Mouse (Mus musculus) adrenal gland, postnatal 25 days (tissue): ENCODE data around the gene Opcml. TPM values are rescaled to one million over a fixed set of nuclear protein-coding genes. Genes with fewer than 3 reads are reported as not detected.

Experiments used
- DNase-seq: peaks from one replicate; pipeline ENCODE4 v3.0.0; 2021; ENCODE audit warnings: mixed read lengths
- total RNA-seq: library from RNA; stranded (reverse); gene quantifications from 2 replicates; pipeline ENCODE4 v1.2.3, GENCODE M21; 2021

The Opcml gene
- total RNA-seq, 1 experiment from 2014 or later = 1.1 TPM

- no peak for DNase-seq
Measured at GRCm38 (mm10) chr9:28163946-28164345, 373.4 kb downstream of the Opcml start.

GRCm38 (mm10) chr9:28171890-28172289 is 381.3 kb downstream of the Opcml start:
- peak; percentile 63 for DNase-seq

DNA sequence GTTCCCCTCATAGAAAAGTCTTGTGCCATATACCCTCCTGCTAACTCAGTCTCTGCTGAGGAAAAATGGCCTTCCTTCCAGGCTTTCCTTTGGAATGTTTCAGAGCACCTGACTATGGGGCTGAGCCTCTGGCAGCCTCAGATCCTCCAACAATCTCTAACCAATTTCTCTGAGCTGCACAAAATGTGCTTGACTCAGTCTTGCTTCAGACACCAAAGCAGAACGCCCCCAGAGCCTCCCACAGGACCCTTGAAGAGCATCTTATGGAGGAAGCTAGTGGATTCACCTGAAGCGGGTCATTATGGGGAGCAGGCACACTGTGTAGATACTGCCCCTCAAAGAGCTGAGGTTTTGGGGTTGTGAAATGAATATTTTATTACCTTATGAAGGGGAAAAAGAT is 386.5 kb downstream of the Opcml start:
- DNase-seq = no peak

DNA sequence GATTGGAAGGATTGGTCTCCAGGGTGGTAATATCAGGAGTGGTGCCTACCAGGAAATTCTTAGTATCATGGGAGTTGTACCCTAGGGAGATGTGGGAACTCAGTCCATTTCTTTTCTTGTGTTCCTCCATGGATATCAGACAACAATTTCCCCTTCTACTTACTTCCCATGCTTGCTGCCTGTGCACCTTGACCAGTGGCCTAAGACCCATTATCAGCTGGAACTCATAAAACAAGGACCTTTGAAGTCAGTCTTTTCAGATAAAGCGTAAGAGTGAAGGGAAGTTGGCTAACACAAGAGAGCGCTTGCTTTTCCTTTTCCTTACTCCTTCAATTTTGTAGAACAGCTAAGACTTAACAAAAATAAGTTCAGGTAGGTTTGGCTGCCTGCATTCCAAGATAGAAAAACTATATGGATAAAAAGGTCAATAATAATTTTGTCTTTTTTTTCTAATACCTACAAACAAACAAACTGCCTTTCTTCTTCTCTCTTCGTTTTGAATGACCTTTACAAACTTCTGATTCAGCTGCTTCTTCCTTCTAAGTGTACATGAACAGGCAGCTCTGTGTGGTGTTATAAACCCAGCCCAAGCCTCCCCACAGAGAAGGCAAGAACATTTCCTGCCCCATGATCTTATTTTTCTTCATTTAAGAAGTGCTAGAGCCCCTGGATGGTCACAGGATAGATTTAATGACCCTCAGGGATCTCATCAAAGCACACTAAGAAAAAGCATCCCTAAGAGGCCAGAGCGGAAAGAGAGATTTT is 387.7 kb downstream of the Opcml start:
- DNase-seq = no peak

GRCm38 (mm10) chr9:28181916-28182315 is 391.3 kb downstream of the Opcml start:
- no peak for DNase-seq

DNA sequence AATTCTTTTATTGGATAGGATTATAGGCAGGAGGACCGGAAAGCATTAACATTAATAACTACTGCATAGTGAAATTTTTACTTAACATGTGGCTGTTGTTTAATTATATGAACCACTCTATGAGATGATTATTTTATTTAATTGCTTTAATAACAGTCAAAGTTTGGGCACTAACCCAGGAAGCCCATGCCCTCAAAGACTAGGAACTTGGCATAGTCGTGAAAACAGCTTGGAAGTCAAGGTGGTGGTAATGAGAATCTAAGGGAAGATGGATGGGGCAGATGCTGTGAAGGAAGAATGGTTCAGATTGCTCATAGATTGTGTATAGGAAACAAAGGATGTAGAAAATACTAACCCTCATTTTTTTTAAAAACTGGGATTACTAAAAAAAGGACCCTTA is 399.7 kb downstream of the Opcml start:
- DNase-seq = no peak

DNA sequence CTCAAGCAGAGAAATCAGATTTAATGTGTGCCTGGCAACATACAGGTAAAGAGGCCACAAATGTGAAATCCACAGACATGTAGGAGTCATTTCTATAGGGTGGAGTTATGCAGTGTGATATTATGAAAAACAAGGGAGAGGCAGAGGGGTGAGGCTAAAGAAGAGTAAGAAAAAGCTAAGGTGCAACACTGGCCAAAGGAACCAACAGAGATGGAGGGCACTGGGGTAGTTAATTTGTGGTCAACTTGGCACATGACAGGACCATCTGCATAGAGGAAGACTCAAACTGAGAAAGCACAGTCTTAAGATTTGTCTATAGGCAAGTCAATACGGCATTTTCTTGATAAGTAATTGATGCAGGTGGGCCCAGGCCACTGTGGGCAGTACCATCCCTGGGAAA is 400.2 kb downstream of the Opcml start:
- DNase-seq = no peak

GRCm38 (mm10) chr9:28196550-28196949 is 406.0 kb downstream of the Opcml start:
- DNase-seq = no peak

DNA sequence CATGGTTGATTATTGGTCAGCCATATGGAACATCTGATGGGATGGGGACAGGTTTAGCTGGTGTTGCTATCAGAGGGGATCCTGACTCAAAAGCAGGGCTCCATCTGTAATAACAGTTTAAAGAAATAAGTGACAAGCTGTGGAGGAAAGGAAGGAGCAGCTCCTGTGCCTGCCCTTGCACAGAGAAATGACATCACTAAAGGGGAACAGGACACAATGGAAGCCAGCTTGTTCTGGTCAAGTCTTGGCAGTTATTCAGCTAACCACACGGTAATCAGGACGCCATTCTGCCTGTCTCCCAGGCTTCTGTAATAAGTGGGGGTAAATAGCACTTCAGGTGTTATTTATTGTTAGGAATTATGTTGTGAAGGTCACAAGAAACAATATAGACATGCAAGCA is 406.5 kb downstream of the Opcml start:
- no peak for DNase-seq

GRCm38 (mm10) chr9:28197631-28198030 is 407.1 kb downstream of the Opcml start:
- DNase-seq = peak; percentile 45

- no peak for DNase-seq
Measured at GRCm38 (mm10) chr9:28198106-28198694, 407.6 kb downstream of the Opcml start.

DNA sequence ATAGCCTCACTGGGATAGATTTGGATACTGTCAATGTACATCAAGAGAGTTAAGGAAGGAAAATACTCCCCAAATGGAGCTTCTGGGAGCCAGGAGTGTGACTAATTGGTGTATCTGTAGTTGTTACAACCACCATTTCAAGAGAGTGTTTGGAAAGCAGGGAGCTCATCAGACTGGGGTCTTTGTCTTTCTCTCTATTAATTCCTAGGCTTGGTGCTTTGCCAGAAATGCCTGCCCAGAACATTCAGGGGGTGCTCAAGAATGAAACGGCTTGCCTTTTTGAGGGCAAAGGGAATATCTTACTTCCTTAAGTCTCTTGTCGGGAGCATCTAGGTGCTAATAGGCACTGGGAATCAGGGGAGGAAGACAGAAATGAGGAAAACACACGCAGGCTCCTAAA is 416.9 kb downstream of the Opcml start:
- no peak for DNase-seq

- DNase-seq = no peak
Measured at GRCm38 (mm10) chr9:28208696-28209095, 418.1 kb downstream of the Opcml start.

DNA sequence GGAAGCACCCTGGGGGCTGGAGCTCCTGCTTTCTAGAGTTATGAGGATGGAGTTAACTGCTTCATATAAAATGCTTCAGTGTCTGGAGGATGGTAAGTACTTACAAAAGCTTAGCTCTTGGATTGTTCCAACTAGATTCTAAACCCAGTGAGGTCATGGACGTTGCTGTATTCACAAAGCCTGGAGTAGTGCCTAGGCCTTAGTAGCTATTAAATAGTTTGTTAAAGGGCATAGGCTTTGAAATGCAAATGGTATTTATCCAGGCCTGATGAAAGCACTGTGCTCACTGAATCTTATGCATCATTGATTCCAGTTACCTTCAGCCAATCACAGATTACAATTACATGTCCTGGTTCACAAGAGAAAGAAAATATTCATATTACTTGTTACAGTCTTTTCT is 421.3 kb downstream of the Opcml start:
- DNase-seq = no peak

DNA sequence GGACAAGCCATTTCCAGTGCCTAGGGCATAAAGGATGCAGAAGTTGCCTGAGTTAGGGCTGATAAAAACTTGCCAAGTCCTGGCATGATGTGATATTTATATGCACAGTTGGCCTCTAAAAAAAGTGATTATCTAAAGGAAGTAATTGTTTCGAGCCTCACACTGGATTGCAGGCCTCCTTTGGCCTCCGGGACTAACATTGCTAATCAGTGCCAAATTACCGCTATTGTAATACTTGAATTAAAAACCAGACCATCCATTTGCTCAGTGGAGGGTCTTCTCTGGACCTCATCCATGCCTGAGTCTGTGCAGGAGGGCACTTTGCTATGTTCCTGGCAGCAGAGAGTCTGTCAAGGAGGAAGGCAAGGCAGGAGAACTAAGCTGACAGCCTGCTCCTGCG is 423.3 kb downstream of the Opcml start:
- no peak for DNase-seq

DNA sequence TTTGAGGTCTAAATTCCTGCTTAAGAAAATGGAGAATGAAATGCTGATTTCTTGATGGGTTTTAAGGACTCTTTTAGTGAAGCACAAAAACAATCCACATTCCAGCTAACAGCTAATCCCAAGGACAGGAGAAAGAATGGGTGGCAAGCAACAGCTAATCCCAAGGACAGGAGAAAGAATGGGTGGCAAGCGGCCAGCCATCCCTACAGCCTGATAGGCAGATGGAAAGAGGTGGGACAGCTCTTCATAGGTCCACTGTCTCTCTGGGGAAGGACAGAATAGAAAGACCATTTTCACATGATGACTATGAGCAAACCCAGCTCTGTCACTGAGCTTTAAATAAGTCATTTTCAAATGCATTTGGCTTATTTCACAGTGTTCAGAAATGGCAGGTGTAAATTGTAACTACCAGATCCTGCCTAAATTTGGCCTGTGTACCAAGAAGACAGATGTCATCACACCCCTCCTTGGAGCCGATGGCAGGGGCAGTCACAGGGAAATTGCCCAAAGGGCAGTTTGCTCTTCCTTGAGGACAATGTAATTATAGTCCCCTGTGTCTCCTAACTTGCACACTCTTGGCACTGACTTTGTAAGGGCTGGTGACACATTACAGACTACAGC is 427.6 kb downstream of the Opcml start:
- DNase-seq = no peak

DNA sequence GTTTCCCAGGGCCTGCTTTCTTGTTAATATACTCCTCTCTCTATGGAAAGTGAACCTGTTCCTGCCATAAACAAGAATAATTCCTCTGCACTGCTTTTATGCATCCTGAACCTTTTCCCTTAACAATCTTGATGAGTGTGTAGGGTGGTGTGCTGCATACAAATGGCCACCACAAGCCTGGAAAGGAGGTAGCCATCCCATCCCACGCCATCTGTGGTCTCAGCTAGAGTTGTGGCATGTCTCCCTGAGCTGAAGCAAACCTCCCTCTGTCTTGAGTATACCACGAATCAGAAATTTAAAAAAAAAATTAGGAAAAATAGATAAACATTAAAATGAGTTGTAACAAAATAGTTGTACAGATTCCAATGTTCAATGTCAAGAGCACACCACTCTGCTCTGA is 432.2 kb downstream of the Opcml start:
- no peak for DNase-seq

DNA sequence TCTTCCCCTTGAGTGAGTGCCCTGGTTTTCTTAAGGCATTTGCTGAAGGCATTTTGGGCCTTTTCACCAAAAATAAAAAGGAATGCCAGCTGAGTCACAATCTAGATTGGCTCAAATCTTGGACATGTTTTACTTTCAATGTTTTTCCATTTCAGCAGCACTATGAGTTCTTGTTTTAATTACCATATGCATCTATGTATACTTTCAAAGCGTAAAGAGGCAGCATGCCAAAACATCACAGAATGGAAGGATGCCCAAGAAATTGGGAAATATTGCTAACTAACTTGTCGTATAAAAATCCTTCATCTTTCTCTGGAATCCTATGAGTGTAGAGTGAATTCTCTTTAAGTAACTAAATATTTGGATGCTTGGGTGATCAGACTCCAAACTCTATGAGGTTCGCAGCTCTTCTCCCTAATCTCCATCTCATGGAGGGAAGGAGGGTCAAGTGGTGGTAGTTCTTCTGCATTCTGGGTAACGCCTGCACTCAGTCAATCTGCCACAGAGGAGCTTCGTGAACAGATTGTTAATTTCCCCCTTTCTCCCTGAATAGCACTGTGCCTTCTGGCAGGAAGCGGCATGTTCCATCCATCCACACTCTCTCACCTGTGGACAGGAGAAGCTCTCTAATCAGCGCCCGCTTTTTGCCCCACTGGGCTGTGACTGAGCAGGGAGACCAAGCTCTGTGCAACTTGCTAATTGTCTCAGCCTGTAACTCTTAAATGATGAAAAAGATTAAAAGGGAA is 435.4 kb downstream of the Opcml start:
- DNase-seq = no peak

DNA sequence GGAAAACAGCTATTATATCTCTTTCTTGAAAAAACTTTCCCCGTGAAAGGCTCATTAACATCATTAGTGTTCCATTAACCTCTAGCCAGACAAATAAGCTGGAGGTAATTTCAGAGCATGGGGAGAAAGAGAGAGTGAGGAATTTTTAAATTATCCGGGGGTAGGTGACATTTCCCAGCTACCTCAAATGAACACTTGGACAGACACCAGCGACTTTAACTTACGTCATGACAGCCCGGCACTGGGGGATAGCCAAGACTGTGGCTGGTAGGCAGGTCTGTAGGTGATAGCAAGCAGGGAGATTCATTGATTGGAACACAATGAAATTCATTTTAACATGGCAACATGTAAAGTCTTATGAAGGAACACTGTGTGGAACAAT is 436.0 kb downstream of the Opcml start:
- DNase-seq = no peak

DNA sequence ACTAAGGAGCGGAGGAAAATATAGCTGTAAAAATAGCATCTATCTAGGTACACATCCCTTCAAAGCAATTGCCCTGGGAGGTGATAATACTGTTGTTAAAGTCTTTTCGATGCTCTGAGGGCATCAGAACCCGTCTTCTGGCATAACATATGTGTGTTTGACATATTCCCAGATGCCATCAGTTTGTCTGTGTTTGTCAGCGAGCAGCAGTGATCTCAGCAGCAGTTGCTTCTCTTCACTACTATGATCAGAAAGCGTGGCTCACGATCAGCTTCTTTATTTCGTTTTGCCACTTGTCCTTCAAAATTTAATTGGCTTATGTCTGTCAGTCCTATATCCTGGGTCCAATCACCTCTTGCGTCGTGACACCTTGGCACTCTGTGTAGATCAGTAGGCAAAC is 447.9 kb downstream of the Opcml start:
- DNase-seq = no peak

GRCm38 (mm10) chr9:28247742-28248503 is 457.3 kb downstream of the Opcml start:
- no peak for DNase-seq

DNA sequence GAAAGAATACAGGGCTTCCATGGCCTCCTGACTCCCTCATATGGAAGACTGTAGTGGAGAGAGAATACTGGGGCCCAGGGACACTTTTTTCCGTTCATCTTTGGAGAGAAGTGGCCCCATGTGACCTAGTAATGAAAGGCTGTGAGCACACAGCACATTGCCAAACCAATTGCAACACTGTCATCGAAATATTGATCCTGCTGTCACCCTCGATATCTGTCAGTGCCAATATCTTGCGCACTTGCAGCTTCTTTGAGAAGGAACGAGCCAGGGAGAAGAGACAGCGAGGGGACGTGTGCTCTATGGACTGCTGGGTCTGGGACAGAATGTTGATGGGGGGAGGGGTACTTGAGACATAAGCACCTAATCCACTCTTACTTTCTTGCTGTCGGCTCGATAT is 460.8 kb downstream of the Opcml start:
- DNase-seq = no peak
